Mouse (Mus musculus) spleen, adult 12 weeks (tissue): ENCODE results near the gene Pacs2.

Experiments used
- DNase-seq: peaks from one replicate; pipeline ENCODE4 v3.0.0; 2022; ENCODE audit warnings: low spot score

Pacs2 gene

DNA sequence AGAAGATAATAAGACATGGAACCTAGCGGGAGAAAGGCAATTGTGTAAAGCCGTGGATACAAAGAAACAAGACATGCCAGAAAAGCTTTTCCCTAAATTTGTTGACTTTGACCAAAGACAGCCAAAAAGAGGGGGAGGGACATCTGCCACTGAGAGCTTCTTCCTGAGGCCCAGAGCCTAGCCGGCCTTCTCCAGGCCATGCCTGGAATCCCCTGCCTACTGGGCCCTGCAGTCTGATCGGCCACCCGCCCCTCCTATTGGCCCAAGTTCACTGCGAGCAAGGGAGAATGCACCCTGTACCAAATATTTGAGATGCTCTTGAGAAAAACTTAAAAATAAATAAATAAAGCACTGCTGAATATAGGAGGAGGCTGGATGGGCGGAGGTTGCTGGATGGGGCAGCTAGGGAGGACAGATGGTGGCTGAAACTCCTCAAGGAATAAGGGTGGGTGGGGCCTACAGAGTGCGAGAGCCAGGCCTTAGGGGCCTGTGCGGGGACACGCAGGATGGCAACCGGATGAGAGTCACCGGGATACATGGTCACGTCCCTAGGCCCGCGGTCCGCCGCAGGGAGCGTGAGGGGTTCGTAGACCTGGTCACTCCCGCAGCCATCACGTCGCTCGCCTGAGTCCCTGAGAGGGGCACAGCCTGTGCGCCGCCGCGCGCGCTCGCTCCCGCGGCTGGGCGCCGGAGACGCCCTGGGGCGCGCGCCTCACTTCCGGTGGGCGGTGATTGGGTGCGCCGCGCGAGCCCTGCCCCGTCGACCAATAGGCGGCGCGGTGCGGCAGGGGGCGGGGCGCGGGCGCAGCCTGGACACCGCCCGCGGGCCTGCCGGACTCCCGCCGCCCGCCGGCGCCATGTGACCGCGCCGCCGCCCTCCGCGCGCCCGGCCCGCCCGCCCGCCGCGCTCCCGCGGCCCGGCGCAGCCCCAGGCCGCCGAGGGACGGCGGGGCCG, at the start of gene Pacs2:
Gene Pacs2, plus strand, starts transcription at position 905 of the 955 bp plus-strand sequence.
- peak; percentile 92 for DNase-seq

GRCm38 (mm10) chr12:112965783-112966182, 48.5 kb upstream of the Pacs2 start:
- no peak for DNase-seq

DNA sequence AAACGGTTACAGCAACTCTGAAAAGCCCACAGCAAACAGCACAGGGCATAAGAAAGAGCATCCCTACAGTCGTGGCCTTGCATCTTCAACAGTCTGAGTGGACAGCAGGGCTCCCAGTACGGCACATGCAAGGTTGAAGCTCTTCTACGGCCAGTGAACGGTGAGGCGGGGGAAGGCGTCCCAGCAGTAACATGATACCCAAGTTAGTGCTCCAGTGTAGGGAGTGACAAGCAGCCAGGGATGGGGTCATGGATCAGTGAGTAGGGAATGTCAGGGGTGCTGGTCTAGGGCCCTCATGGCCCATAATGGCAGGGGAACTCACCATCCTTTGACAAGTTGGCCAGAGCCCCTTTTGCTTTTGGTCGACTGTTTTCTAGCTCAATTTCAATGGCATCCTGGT, 45.4 kb upstream of the Pacs2 start:
- DNase-seq, result no peak

GRCm38 (mm10) chr12:112969616-112970015, 44.7 kb upstream of the Pacs2 start:
- DNase-seq, result no peak

DNA sequence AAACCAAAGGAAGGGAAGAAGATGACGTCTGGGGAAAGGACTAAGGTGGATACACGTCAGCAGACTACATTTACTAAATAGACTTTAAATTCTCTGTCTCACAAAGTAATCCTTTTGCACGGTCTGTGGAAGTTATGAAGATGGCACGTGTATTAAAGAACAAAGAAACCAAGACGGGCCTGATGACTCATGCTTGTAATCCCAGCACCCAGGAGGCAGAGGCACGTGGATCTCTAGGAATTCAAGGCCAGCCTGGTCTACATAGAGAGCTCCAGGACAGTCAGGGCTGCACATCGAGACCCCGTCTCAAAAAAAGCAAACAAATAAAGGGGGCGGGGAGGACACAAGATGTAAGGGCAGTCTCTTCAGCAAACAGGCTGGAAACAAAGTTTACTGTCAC, 39.6 kb upstream of the Pacs2 start:
- DNase-seq, result no peak

DNA sequence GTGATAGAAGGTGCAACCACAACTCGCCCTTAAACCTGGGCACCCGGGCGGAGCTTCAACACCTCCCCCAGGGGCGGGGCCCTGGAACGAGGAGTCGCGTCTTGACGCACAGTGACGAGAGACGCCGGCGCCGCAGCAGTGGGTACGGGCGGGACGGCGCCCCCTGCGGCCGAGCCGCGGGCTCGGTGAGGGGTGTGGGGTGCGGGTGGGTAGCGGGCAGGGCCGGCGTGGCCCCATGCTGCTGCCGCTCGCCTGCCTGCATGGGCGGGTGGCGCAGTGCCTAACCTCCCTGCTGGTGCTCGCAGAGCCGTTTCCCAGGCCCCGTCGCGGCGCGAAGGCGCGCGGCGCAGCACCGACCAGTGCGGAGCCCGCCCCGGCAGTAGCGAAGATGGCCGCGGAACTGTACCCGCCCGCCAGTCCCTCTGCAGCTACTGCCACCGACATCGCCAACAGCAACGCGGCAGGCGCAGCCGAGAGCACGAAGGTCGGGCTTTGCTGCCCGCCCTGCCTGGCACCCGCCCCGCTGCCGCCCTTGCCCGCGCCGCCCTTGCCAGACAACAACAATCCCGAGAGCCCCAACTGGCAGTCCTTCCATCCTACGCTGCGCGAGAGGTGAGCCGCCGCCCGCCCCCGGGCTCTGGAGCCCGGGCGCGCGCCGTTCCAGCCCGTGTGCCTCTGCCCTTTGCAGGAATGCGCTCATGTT, 37.8 kb upstream of the Pacs2 start, which contains the start of gene Btbd6:
Gene Btbd6, plus strand, starts transcription at position 112 of the 703 bp plus-strand sequence.
- DNase-seq, result peak; percentile 76

- DNase-seq, result no peak
Observed at GRCm38 (mm10) chr12:112977156-112977555, 37.2 kb upstream of the Pacs2 start.

DNA sequence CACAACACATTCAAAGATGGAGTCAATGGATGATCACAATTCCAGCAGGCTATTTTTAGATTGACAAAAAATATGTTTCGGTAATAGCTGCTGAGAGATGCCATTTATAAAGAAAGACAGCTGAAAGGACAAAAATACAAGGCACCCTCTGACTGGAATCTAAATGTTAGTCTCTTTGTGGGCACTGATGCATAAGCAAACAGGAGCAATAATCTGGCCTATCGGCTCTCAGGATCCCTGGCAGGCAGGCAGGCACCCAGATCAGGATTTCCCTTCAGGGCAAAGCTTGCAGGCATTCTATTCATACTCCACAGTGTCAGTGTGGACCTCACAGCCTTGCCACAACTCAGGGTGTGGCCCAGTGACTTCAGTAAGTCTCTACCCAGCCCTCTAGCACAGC, 32.3 kb upstream of the Pacs2 start:
- no peak for DNase-seq

GRCm38 (mm10) chr12:112985346-112985745, 29.0 kb upstream of the Pacs2 start:
- DNase-seq, result no peak

GRCm38 (mm10) chr12:112987877-112988276, 26.4 kb upstream of the Pacs2 start:
- DNase-seq, result peak; percentile 32

DNA sequence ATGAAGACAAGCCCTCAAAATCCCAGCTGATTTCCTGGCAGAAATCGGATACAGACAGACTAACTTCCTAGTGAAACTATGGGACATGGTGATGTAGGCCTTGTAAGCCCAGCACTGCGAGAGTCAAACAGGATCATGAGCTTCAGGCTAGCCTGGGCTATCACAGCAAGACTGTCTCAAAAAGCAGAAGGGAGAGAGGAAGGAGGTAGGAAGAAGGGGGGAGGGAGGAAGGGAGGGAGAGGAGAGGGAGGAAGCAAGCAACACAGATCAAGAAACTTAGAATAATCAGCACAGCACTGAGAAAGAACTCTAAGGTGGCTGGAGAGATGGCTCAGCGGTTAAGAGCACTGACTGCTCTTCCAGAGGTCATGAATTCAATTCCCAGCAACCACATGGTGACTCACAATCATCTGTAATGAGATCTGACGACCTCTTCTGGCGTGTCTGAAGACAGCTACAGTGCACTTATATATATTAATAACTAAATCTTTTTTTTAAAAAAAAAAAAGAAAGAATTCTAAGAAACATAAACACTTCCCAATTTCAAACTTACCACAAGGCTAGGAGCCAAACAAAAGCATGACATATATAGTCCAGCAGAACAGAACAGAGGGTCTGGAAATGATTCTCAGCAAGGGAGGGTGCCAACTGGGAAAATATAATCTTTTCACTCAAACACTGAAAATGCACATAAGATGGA, 23.5 kb upstream of the Pacs2 start:
- no peak for DNase-seq

GRCm38 (mm10) chr12:112991444-112991843, 22.9 kb upstream of the Pacs2 start:
- DNase-seq, result no peak

DNA sequence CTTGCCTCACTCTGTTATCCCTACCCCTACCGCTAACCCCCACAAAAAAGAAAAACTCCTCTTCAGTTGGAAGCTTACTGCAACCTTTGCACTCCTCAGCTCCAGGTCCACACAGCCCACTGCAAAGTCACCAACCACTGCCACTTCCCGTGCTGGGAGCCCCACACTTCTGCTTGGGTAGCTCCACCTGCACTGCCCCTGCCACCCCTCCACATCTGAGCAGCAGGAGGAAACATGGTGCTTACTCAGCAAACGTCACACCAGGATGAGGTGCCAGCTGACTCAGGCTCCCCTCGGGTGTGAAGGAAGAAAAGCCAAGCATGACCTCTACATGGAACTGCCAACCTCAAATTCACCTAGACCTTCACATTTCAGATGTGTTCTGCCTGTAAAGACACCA, 20.2 kb upstream of the Pacs2 start:
- DNase-seq, result no peak

GRCm38 (mm10) chr12:112999569-113000293, 14.6 kb upstream of the Pacs2 start:
- peak; percentile 14 for DNase-seq

- DNase-seq, result peak; percentile 96
Observed at GRCm38 (mm10) chr12:113000294-113001132, 13.8 kb upstream of the Pacs2 start, which contains the start of gene Brf1. Gene Brf1 (minus strand): TSS chr12:113000704.

DNA sequence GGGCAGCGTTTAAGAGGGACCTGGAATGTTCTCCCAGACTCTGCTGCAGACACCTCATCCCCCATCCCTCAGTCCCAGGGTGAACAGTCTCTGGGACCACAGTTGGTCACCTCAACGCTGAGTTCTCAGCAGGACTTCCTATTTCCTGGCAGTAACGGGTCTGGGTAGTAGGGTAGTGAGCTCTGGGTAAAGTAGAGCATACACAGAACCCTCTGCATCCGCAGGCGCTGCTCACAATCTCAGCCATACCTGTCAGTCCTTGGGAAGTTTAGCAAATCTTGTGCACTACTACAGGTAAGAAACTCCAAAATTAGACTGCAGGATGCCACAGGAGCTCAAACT, 13.2 kb upstream of the Pacs2 start:
- DNase-seq, result no peak

DNA sequence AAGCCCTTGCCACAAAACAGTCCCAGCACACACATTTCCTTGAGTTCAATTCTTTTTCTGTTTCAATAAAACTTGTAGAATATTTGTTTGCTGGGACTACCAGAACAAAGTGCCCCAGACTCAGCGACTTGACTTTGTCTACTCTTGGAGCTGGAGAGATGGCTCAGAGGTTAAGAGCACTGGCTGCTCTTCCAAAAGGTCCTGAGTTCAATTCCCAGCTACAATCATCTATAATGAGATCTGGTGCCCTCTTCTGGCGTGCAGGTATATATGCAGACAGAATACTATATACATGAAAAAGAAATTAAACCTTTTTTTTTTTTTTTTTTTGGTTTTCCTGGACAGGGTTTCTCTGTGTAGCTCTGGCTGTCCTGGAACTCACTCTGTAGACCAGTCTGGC, 11.6 kb upstream of the Pacs2 start:
- no peak for DNase-seq

GRCm38 (mm10) chr12:113004011-113004410, 10.3 kb upstream of the Pacs2 start:
- DNase-seq, result no peak

DNA sequence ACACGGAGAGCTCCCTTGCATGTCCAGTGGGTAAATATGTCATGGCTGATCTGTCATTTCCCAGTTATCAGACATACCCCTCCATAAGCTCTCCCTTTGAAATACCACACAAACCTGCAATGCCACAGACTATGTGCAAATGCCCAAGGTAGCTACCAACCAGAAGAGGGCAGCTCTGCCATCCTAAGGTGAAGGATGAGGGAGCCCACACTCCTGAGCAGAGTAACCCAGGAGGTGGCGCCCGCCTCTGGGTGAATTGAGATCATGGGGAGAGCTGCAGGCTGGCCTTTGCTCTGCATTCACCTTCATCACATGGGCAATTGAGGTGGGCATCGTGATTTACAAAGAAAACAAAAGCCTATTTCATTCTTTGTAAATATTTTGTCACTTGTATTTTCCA, 9.3 kb upstream of the Pacs2 start:
- peak; percentile 55 for DNase-seq

- DNase-seq, result no peak
Observed at GRCm38 (mm10) chr12:113011702-113012360, 2.5 kb upstream of the Pacs2 start.
